Mouse (Mus musculus) thymus, adult 2 months (tissue): Measurements from ENCODE around the gene Tll2. TPM values are rescaled to one million over a fixed set of nuclear protein-coding genes. Genes with fewer than 3 reads are reported as not detected.

Experiments
- DNase-seq: peaks from one replicate; pipeline ENCODE4 v3.0.0; 2021
- H3K27ac ChIP-seq: fragments of 200-500 bp; 2 replicates; pipeline ENCODE4 v1.5.1; 2012; ENCODE audit warnings: low read length, control low read depth; ENCODE audit not compliant: control insufficient read depth, insufficient read depth
- H3K27me3 ChIP-seq: fragments of 200-500 bp; 2 replicates; pipeline ENCODE4 v1.6.1; 2012; ENCODE audit warnings: mild to moderate bottlenecking, low read length, moderate library complexity, mixed read lengths; ENCODE audit not compliant: control insufficient read depth, insufficient read depth
- H3K36me3 ChIP-seq: fragments of 200-500 bp; 2 replicates; pipeline ENCODE4 v1.6.1; 2012; ENCODE audit warnings: mild to moderate bottlenecking, low read length, moderate library complexity; ENCODE audit not compliant: control insufficient read depth, insufficient read depth
- H3K4me1 ChIP-seq: fragments of 200-500 bp; replicated peaks from 2 replicates; pipeline ENCODE4 v1.6.1; 2012; ENCODE audit warnings: low read length; ENCODE audit not compliant: control insufficient read depth, insufficient read depth
- H3K4me3 ChIP-seq: fragments of 200-500 bp; 2 replicates; pipeline ENCODE4 v1.5.1; 2012; ENCODE audit warnings: mild to moderate bottlenecking, low read length, control low read depth, moderate library complexity; ENCODE audit not compliant: control insufficient read depth, insufficient read depth
- CTCF ChIP-seq: fragments of 200-500 bp; IDR thresholded peaks from 2 replicates; pipeline ENCODE4 v1.5.1; 2012; ENCODE audit warnings: mild to moderate bottlenecking, control low read depth, low read length, moderate library complexity, borderline replicate concordance; ENCODE audit not compliant: control insufficient read depth, poor library complexity, insufficient read depth; ENCODE audit errors: extremely low read depth
- POLR2A ChIP-seq: fragments of 200-500 bp; IDR thresholded peaks from 2 replicates; pipeline ENCODE4 v1.6.1; 2012; ENCODE audit warnings: mild to moderate bottlenecking, low read length, control low read depth, moderate library complexity; ENCODE audit not compliant: control insufficient read depth, poor library complexity, insufficient read depth; ENCODE audit errors: extremely low read depth
- WGBS: fragments of 180-500 bp; shearing (Covaris S2); methylation state at CpG from one replicate; pipeline ENCODE4 v1.1.7; 2018; 5-methylcytosine and 5-hydroxymethylcytosine counted together
- polyA plus RNA-seq: library from polyadenylated mRNA; depleted of rRNA; stranded (reverse); fragments of >200 nt; gene quantifications from 2 replicates; pipeline ENCODE4 v1.2.3, GENCODE M21; 2012

Tll2 gene
- polyA plus RNA-seq, 1 experiment, result 0.05 TPM

DNA sequence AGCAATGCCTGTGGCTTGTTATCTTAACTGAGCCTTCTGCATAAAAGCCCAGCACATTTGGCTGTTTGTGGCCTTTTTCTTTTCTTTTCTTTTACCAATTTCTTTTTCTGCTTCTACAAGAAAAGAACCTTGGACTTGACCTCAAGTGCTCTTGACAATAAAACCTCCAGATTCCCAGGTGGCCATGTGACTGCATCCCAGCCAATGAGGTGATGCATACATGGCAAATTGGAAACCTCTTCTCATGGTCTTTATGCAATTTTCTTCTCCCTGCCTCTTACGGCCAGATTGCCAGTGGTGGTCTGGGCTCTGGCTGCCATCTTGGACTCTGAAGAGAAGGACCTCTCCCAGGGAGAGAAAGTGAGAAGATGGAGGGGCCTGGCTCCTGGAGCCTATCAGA is 13.3 kb downstream of the Tll2 start:
- Histone ChIP-seq H3K36me3 (no peaks in the 10 kb centered on the region), H3K4me3 (no peak overlapping the region), H3K27me3 (no peaks in the 10 kb centered on the region), H3K27ac (no peak overlapping the region), H3K4me1 (no peaks in the 10 kb centered on the region)
- WGBS, result 93% methylated on average over 1 of the region's 1 CpGs
- TF ChIP-seq POLR2A (no peak), CTCF (no peak)
- no peak for DNase-seq

DNA sequence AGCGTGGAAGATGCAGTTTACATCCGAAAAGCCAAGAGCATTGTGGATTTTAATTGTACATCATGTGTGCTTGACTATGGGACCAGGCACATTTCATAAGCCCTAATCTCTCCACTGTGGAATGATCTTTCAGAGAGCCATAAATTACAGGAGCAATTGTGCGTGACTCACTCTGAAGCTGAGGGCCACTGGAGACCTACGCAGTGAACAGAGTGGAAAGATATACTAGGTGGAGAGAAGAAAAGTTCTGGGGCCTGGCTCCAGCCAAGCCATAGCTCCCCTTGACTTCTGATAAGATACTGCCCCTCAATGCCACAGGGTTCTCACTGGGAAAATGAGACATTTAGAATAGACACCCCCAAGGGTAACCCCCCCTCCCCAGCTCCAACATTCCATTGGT is 13.7 kb downstream of the Tll2 start:
- DNase-seq, result no peak
- Histone ChIP-seq H3K27me3 (no peaks in the 10 kb centered on the region), H3K27ac (no peak overlapping the region), H3K36me3 (no peaks in the 10 kb centered on the region), H3K4me1 (no peaks in the 10 kb centered on the region), H3K4me3 (no peak overlapping the region)
- 87% methylated on average over 4 of the region's 4 CpGs for WGBS
- TF ChIP-seq POLR2A, result no peak
- no peak for TF ChIP-seq CTCF

DNA sequence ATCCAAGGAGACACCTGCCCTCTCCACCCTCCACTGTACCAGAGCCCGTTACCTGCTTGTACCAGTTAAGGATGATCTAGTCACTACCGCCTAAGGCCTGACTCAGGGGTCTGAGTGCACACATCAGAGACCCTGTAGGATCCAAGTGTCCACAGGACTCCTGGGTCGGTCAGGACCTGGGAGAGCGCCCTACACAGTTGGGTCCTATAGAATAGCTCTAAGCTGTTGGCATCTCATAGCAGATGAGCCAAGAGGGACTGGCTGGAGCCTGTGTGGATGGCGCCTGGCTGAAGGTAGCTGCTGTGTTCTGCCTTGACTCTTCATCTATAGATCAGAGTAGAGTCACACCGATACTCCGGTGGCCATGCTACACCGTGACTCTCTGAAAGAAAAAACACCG is 14.9 kb downstream of the Tll2 start:
- no peak for DNase-seq
- Histone ChIP-seq H3K4me3 (no peak overlapping the region), H3K27me3 (no peaks in the 10 kb centered on the region), H3K27ac (no peak overlapping the region), H3K36me3 (no peaks in the 10 kb centered on the region), H3K4me1 (no peaks in the 10 kb centered on the region)
- 90% methylated on average over 9 of the region's 9 CpGs for WGBS
- TF ChIP-seq CTCF (no peak), POLR2A (no peak)

DNA sequence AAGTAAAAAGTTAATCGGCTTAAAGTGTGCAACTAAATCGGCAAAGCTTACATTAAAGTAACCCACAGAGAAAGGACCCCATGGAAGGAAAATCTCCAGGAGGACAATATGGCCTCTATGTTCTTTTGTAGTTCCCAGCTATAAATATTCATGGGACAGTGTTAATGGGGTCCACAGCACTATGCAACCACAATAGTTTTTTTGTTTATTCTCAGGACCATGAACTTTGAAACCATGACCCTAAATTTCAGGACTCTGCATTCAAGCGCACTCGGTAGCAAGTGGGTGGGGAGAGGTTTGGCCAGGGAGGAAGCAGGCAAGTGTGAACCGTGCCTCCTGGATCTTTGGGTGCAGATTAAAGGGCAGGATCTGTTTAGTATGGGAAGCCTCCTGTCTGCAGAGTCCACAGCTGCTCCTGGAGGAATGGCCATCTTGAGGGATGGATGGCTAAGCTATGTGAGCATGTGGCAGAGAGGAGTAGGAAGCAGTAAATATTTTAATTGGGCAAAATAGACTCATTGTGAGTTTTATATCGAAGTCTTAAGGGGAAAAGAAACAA is 15.7 kb downstream of the Tll2 start:
- H3K4me1 ChIP-seq, result no peaks in the 10 kb centered on the region
- WGBS, result 81% methylated on average over 6 of the region's 6 CpGs
- H3K4me3 ChIP-seq, result no peak overlapping the region
- no peak for TF ChIP-seq CTCF
- TF ChIP-seq POLR2A, result no peak
- no peaks in the 10 kb centered on the region for H3K36me3 ChIP-seq
- no peak for DNase-seq
- no peak overlapping the region for H3K27ac ChIP-seq
- H3K27me3 ChIP-seq, result no peaks in the 10 kb centered on the region

DNA sequence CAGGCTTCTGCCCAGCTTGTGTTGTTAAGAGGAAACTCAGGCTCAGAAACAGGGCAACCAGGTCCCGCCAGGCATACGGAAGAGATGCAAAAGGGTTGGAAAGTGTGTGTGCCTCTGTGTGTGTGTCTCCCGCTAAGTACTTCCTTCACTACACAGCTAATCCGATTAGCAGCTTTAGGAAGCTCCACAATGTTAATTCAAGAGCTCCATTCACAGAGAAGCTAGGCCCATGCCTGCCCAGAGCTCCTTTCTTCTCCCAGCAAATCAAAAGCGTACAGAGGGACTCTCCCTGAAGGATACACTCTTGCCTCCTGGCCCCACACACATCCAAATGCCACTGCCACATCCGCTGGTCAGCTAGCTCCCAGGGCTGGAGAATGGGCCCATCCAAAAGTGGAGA is 29.3 kb downstream of the Tll2 start:
- Histone ChIP-seq H3K36me3 (no peaks in the 10 kb centered on the region), H3K4me3 (no peak overlapping the region), H3K27me3 (no peaks in the 10 kb centered on the region), H3K4me1 (no peaks in the 10 kb centered on the region), H3K27ac (no peak overlapping the region)
- WGBS, result 53% methylated on average over 6 of the region's 6 CpGs
- no peak for DNase-seq
- no peak for TF ChIP-seq CTCF
- TF ChIP-seq POLR2A, result no peak

DNA sequence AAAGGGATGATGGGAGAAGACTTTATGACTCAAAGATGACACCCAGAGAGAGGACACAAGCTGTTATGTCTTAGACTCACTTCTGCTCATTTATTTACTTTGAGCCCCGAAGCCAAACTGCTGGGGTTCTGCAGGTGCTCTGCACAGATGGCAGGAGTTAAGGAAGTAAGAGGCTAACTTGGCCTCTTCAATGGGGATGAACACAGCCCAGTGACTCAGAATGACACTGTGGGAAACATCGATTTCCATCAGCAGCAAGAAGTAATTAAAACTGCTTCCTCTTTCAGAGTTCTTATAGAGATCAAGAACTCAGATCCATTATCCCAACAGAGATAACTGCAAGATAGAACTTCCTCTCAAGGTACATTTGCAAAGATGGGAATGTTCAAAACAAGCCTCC is 29.8 kb downstream of the Tll2 start:
- no peak overlapping the region for H3K4me3 ChIP-seq
- WGBS, result 17% methylated on average over 2 of the region's 2 CpGs
- no peaks in the 10 kb centered on the region for H3K36me3 ChIP-seq
- H3K27me3 ChIP-seq, result no peaks in the 10 kb centered on the region
- no peak for DNase-seq
- H3K4me1 ChIP-seq, result no peaks in the 10 kb centered on the region
- no peak overlapping the region for H3K27ac ChIP-seq
- no peak for TF ChIP-seq POLR2A
- TF ChIP-seq CTCF, result no peak

DNA sequence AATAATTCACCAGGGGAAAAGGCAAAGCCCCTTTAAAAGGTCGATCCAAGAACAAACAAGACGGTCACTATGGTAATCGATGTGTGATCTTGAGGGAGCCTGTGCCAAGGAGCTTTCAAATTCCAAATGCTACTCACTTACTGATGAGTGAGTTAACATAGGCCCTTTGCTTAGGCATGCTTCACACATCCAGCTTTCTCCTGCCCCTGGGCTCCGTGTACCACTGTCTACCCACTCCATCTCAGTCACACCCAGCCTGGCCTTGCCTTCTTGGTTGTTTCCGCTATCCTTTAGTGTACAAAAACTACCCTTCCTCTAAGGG is 40.8 kb downstream of the Tll2 start:
- WGBS, result 90% methylated on average over 5 of the region's 5 CpGs
- no peak for DNase-seq
- H3K27me3 ChIP-seq, result no peaks in the 10 kb centered on the region
- H3K4me1 ChIP-seq, result no peaks in the 10 kb centered on the region
- H3K36me3 ChIP-seq, result no peaks in the 10 kb centered on the region
- no peak for TF ChIP-seq POLR2A
- no peak for TF ChIP-seq CTCF
- no peak overlapping the region for H3K4me3 ChIP-seq
- no peak overlapping the region for H3K27ac ChIP-seq
